In the genomic region with DNA sequence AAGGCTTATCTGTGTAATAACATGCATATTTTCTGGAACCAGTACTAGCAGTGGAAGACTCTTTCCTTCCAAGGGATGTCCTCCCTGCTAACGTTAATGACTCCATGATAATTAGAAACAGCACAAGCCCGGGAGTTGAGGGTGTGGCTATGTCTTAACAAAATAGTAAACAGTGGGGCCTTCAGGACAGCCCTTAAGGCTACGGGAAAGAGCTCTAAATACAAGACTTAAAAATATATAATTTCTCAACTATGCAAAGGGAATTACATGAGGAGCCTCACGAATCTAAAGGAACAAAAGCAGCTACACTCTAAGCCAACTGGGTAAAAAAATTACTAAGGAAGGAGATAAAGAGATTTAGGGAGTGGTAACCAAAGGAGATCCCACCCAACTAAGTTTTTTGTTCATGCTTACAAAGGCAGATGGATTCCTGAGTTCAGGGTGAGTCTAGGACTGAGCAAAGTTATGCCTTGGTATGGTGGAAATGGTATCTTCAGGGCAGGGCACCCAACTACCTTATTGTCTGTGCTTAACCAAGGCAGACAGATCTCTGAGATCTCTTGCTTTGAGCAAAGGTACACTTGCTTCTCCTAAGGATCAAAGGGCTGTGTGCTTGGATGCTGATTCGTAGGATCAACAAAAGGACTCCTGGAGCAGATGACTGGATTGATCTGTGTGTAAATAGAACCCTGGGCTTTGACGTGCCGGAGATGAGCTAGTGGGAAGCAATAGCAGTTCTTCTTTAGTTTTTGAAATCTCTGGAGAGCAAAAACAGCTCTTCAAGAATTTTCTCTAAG, we compare ENCODE assay signal across 23 mouse cellular contexts. TPM values are rescaled to one million over a fixed set of nuclear protein-coding genes. Genes with fewer than 3 reads are reported as not detected.
DNase-seq lines count a peak whose midpoint lies in the region; ATAC-seq and TF ChIP-seq lines count a peak whose summit lies in the region.
"Had no signal": no experiment of that assay in that cellular context is flagged by ENCODE, and none has a peak within 500 bp of the region (broad histone marks: within the 10 kb centered on the region; RNA-seq: fewer than 3 reads in every experiment).

No protein-coding gene starts in this region.

- no peak for TF ChIP-seq CTCF in small intestine, adult 2 months (IDR thresholded peaks at IDR 0.05; ENCODE audit: extremely low read depth, insufficient read length, insufficient replicate concordance, low read depth, low read length)

- H3K4me1 ChIP-seq in hindbrain, embryonic 15.5 days (replicated peaks): peaks cover 16% of the 10 kb centered on the region
- H3K4me1 ChIP-seq in hindbrain, embryonic 14.5 days (replicated peaks; ENCODE audit: control insufficient read depth, insufficient read depth, low read length): peaks cover 13% of the 10 kb centered on the region
- H3K4me1 ChIP-seq in midbrain, embryonic 15.5 days: peaks cover 17% of the 10 kb centered on the region
- H3K4me1 ChIP-seq in midbrain, embryonic 16.5 days (ENCODE audit: control insufficient read depth, insufficient read depth, low read length): peaks cover 13% of the 10 kb centered on the region
- peaks cover 12% of the 10 kb centered on the region; the same call in 1 of the 2 replicates for H3K4me1 ChIP-seq in small intestine, adult 2 months (ENCODE audit: control insufficient read depth, insufficient read depth, insufficient read length, low read length)
- peaks cover 16% of the 10 kb centered on the region for H3K4me1 ChIP-seq in intestine, embryonic 15.5 days (replicated peaks)

- H3K9me3 ChIP-seq in hindbrain, embryonic 15.5 days: no peaks in the 10 kb centered on the region
- H3K9me3 ChIP-seq in hindbrain, embryonic 14.5 days (ENCODE audit: control insufficient read depth, low read length): no peaks in the 10 kb centered on the region
- H3K9me3 ChIP-seq in midbrain, embryonic 15.5 days: no peaks in the 10 kb centered on the region
- H3K9me3 ChIP-seq in midbrain, embryonic 16.5 days (replicated peaks; ENCODE audit: control insufficient read depth, low read length, poor library complexity, severe bottlenecking): no peaks in the 10 kb centered on the region
- H3K9me3 ChIP-seq in intestine, embryonic 15.5 days: no peaks in the 10 kb centered on the region
- H3K9me3 ChIP-seq: forebrain, embryonic 15.5 days; G1E; kidney, embryonic 15.5 days; limb, embryonic 12.5 days; liver, embryonic 15.5 days had no signal

- 0 out of 2 replicates have a peak overlapping the region, but pooled peaks have one; percentile 7 for H3K9ac ChIP-seq in hindbrain, embryonic 15.5 days
- H3K9ac ChIP-seq in hindbrain, embryonic 14.5 days: no peak overlapping the region
- H3K9ac ChIP-seq in midbrain, embryonic 15.5 days: no peak overlapping the region
- no peak overlapping the region for H3K9ac ChIP-seq in midbrain, embryonic 16.5 days (ENCODE audit: low read depth, low read length)
- no peak overlapping the region for H3K9ac ChIP-seq in intestine, embryonic 15.5 days
- H3K9ac ChIP-seq: forebrain, embryonic 15.5 days; kidney, embryonic 15.5 days; limb, embryonic 12.5 days; liver, embryonic 15.5 days had no signal

- DNase-seq in hindbrain, embryonic 14.5 days (ENCODE audit: low spot score): no peak
- DNase-seq in R1 (ENCODE audit: low read depth, low spot score): peak; percentile 72
- DNase-seq: cerebellum, adult 2 months; gastrocnemius, postnatal 36 days; heart, postnatal 10 days; kidney, postnatal 4 days; right cerebral cortex, postnatal 4 days; thymus, postnatal 36 days had no signal

- no peak overlapping the region for H3K4me2 ChIP-seq in hindbrain, embryonic 15.5 days
- H3K4me2 ChIP-seq in hindbrain, embryonic 14.5 days (replicated peaks): no peak overlapping the region
- H3K4me2 ChIP-seq in midbrain, embryonic 15.5 days: no peak overlapping the region
- no peak overlapping the region for H3K4me2 ChIP-seq in midbrain, embryonic 16.5 days (ENCODE audit: low read length)
- H3K4me2 ChIP-seq in intestine, embryonic 15.5 days (replicated peaks): no peak overlapping the region
- H3K4me2 ChIP-seq: forebrain, embryonic 15.5 days; kidney, embryonic 15.5 days; limb, embryonic 12.5 days; liver, embryonic 15.5 days had no signal

- H3K4me3 ChIP-seq in hindbrain, embryonic 15.5 days: no peak overlapping the region
- H3K4me3 ChIP-seq in hindbrain, embryonic 14.5 days (replicated peaks; ENCODE audit: low read length): no peak overlapping the region
- no peak overlapping the region for H3K4me3 ChIP-seq in midbrain, embryonic 15.5 days
- H3K4me3 ChIP-seq in midbrain, embryonic 16.5 days (ENCODE audit: low read depth, low read length): no peak overlapping the region
- H3K4me3 ChIP-seq in small intestine, adult 2 months (ENCODE audit: low read depth, low read length): no peak overlapping the region
- H3K4me3 ChIP-seq in intestine, embryonic 15.5 days (replicated peaks): no peak overlapping the region
- H3K4me3 ChIP-seq: forebrain, embryonic 15.5 days; kidney, embryonic 15.5 days; limb, embryonic 12.5 days; liver, embryonic 15.5 days had no signal

- H3K27ac ChIP-seq in hindbrain, embryonic 15.5 days (replicated peaks): 0 out of 2 replicates have a peak overlapping the region, but pooled peaks have one; percentile 20
- no peak overlapping the region for H3K27ac ChIP-seq in hindbrain, embryonic 14.5 days
- H3K27ac ChIP-seq in midbrain, embryonic 15.5 days: 0 out of 2 replicates have a peak overlapping the region, but pooled peaks have one; percentile 40
- H3K27ac ChIP-seq in midbrain, embryonic 16.5 days (ENCODE audit: low read length): no peak overlapping the region
- H3K27ac ChIP-seq in small intestine, adult 2 months (ENCODE audit: insufficient read depth, low read depth, low read length): peak overlapping the region; percentile 39; the same call in 1 of the 2 replicates
- no peak overlapping the region for H3K27ac ChIP-seq in intestine, embryonic 15.5 days
- H3K27ac ChIP-seq: kidney, embryonic 15.5 days; limb, embryonic 12.5 days; liver, embryonic 15.5 days had no signal

- WGBS in hindbrain, embryonic 15.5 days: 48% methylated on average over 7 of the region's 7 CpGs
- 40% methylated on average over 7 of the region's 7 CpGs for WGBS in hindbrain, embryonic 14.5 days
- 36% methylated on average over 7 of the region's 7 CpGs for WGBS in midbrain, embryonic 15.5 days
- 34% methylated on average over 7 of the region's 7 CpGs for WGBS in midbrain, embryonic 16.5 days
- 35% methylated on average over 7 of the region's 7 CpGs for WGBS in small intestine, adult 2 months
- WGBS in intestine, embryonic 15.5 days: 38% methylated on average over 7 of the region's 7 CpGs

- ATAC-seq in hindbrain, embryonic 15.5 days (ENCODE audit: low FRiP score, low read depth): no peak
- ATAC-seq in hindbrain, embryonic 14.5 days (ENCODE audit: low FRiP score): no peak
- no peak for ATAC-seq in midbrain, embryonic 15.5 days (replicated peaks)
- ATAC-seq in midbrain, embryonic 16.5 days: no peak
- no peak for ATAC-seq in cerebellum, adult (ENCODE audit: insufficient number of reproducible peaks, low FRiP score, low TSS enrichment)
- ATAC-seq in intestine, embryonic 15.5 days: no peak
- ATAC-seq: forebrain, embryonic 15.5 days; inflammation-experienced regulatory T-cells, adult 6 months; lung, postnatal 0 days had no signal

- peaks cover 9% of the 10 kb centered on the region for H3K36me3 ChIP-seq in hindbrain, embryonic 15.5 days
- H3K36me3 ChIP-seq in hindbrain, embryonic 14.5 days (replicated peaks; ENCODE audit: control insufficient read depth, insufficient read depth): peaks cover 12% of the 10 kb centered on the region
- peaks cover 5% of the 10 kb centered on the region for H3K36me3 ChIP-seq in midbrain, embryonic 15.5 days (replicated peaks)
- peaks cover 2% of the 10 kb centered on the region; the same call in 1 of the 2 replicates for H3K36me3 ChIP-seq in midbrain, embryonic 16.5 days (ENCODE audit: control insufficient read depth, insufficient read depth, low read length)
- H3K36me3 ChIP-seq in small intestine, adult 2 months (ENCODE audit: control insufficient read depth, insufficient read depth, low read length): peaks cover 8% of the 10 kb centered on the region
- H3K36me3 ChIP-seq in intestine, embryonic 15.5 days: peaks cover 9% of the 10 kb centered on the region

- TF ChIP-seq POLR2A in small intestine, adult 2 months (IDR thresholded peaks at IDR 0.05; ENCODE audit: low read depth, low read length): no peak

- H3K27me3 ChIP-seq in hindbrain, embryonic 15.5 days: no peaks in the 10 kb centered on the region
- no peaks in the 10 kb centered on the region for H3K27me3 ChIP-seq in hindbrain, embryonic 14.5 days (ENCODE audit: control insufficient read depth, insufficient read depth, low read length)
- H3K27me3 ChIP-seq in midbrain, embryonic 15.5 days (replicated peaks): no peaks in the 10 kb centered on the region
- H3K27me3 ChIP-seq in midbrain, embryonic 16.5 days (ENCODE audit: control insufficient read depth, insufficient read depth, low read depth, low read length): no peaks in the 10 kb centered on the region
- no peaks in the 10 kb centered on the region for H3K27me3 ChIP-seq in small intestine, adult 2 months (ENCODE audit: control insufficient read depth, insufficient read depth, low read length)
- H3K27me3 ChIP-seq in intestine, embryonic 15.5 days (replicated peaks): no peaks in the 10 kb centered on the region
- H3K27me3 ChIP-seq: forebrain, embryonic 15.5 days; kidney, embryonic 15.5 days; limb, embryonic 12.5 days; liver, embryonic 15.5 days had no signal

RNA-seq across cellular contexts. Expression of gene Nudt3, which starts 2.4 kb away (rescaled TPM):
- polyA plus RNA-seq in hindbrain, embryonic 15.5 days (2015; fragmentation: Nextera tagmentation; extraction: Ambion mirVana): 247 and 265 TPM in 2 replicates
- 107 and 115 TPM in 2 replicates for polyA plus RNA-seq in hindbrain, embryonic 14.5 days (2014; fragmentation: Nextera tagmentation; extraction: Ambion mirVana)
- 251 and 274 TPM in 2 replicates for polyA plus RNA-seq in midbrain, embryonic 15.5 days (2015; fragmentation: Nextera tagmentation; extraction: Ambion mirVana)
- 246 and 248 TPM in 2 replicates for polyA plus RNA-seq in midbrain, embryonic 16.5 days (2015; fragmentation: Nextera tagmentation; extraction: Ambion mirVana)
- polyA plus RNA-seq in small intestine, adult 2 months (2012; rRNA removed): 26.8 and 58.9 TPM in 2 replicates
- polyA plus RNA-seq in intestine, embryonic 15.5 days (2015; fragmentation: Nextera tagmentation; extraction: Ambion mirVana): 71.2 and 71.7 TPM in 2 replicates

RNA-seq across cellular contexts. Expression of gene RPS10-NUDT3, which starts 9.4 kb away (rescaled TPM):
- not detected in 2 replicates for polyA plus RNA-seq in hindbrain, embryonic 15.5 days (2015; fragmentation: Nextera tagmentation; extraction: Ambion mirVana)
- not detected in 2 replicates for polyA plus RNA-seq in hindbrain, embryonic 14.5 days (2014; fragmentation: Nextera tagmentation; extraction: Ambion mirVana)
- polyA plus RNA-seq in midbrain, embryonic 15.5 days (2015; fragmentation: Nextera tagmentation; extraction: Ambion mirVana): not detected in 2 replicates
- polyA plus RNA-seq in midbrain, embryonic 16.5 days (2015; fragmentation: Nextera tagmentation; extraction: Ambion mirVana): not detected in 2 replicates
- polyA plus RNA-seq in small intestine, adult 2 months (2012; rRNA removed): not detected in 2 replicates
- polyA plus RNA-seq in intestine, embryonic 15.5 days (2015; fragmentation: Nextera tagmentation; extraction: Ambion mirVana): not detected in 2 replicates
- polyA plus RNA-seq: C2C12; forebrain, embryonic 15.5 days; G1E; inflammation-experienced regulatory T-cells, adult 6 months; kidney, embryonic 15.5 days; limb, embryonic 12.5 days; liver, embryonic 15.5 days; lung, postnatal 0 days; midbrain, postnatal 0 days had no signal

RNA-seq across cellular contexts. Expression of gene Rps10, which starts 10.8 kb away (rescaled TPM):
- 455 and 507 TPM in 2 replicates for polyA plus RNA-seq in hindbrain, embryonic 15.5 days (2015; fragmentation: Nextera tagmentation; extraction: Ambion mirVana)
- polyA plus RNA-seq in hindbrain, embryonic 14.5 days (2014; fragmentation: Nextera tagmentation; extraction: Ambion mirVana): 489 and 624 TPM in 2 replicates
- 417 and 421 TPM in 2 replicates for polyA plus RNA-seq in midbrain, embryonic 15.5 days (2015; fragmentation: Nextera tagmentation; extraction: Ambion mirVana)
- polyA plus RNA-seq in midbrain, embryonic 16.5 days (2015; fragmentation: Nextera tagmentation; extraction: Ambion mirVana): 400 and 420 TPM in 2 replicates
- polyA plus RNA-seq in small intestine, adult 2 months (2012; rRNA removed): 1,015 and 1,308 TPM in 2 replicates
- 973 and 1,022 TPM in 2 replicates for polyA plus RNA-seq in intestine, embryonic 15.5 days (2015; fragmentation: Nextera tagmentation; extraction: Ambion mirVana)

RNA-seq across cellular contexts. Expression of gene Pacsin1, which starts 29.7 kb away (rescaled TPM):
- 55.1 and 61.9 TPM in 2 replicates for polyA plus RNA-seq in hindbrain, embryonic 15.5 days (2015; fragmentation: Nextera tagmentation; extraction: Ambion mirVana)
- polyA plus RNA-seq in hindbrain, embryonic 14.5 days (2014; fragmentation: Nextera tagmentation; extraction: Ambion mirVana): 44.5 and 51.7 TPM in 2 replicates
- polyA plus RNA-seq in midbrain, embryonic 15.5 days (2015; fragmentation: Nextera tagmentation; extraction: Ambion mirVana): 55.5 and 55.7 TPM in 2 replicates
- 58.9 and 67.7 TPM in 2 replicates for polyA plus RNA-seq in midbrain, embryonic 16.5 days (2015; fragmentation: Nextera tagmentation; extraction: Ambion mirVana)
- 1.2 and 2.2 TPM in 2 replicates for polyA plus RNA-seq in small intestine, adult 2 months (2012; rRNA removed)
- 2.6 and 2.7 TPM in 2 replicates for polyA plus RNA-seq in intestine, embryonic 15.5 days (2015; fragmentation: Nextera tagmentation; extraction: Ambion mirVana)
- polyA plus RNA-seq: C2C12, G1E had no signal

Comparison
In these comparisons a context has a peak if more than half of its experiments do, and no peak if none do; other contexts are left out.
1. H3K27ac ChIP-seq: peak in hindbrain, embryonic 15.5 days (single experiment), midbrain, embryonic 15.5 days (single experiment) and small intestine, adult 2 months (single experiment); none in hindbrain, embryonic 14.5 days (single experiment), midbrain, embryonic 16.5 days (single experiment) and intestine, embryonic 15.5 days (single experiment).